Mouse (Mus musculus) olfactory bulb, adult 2 months (tissue): ENCODE results near the gene Tnfrsf23. TPM values are rescaled to one million over a fixed set of nuclear protein-coding genes. Genes with fewer than 3 reads are reported as not detected.
"Not testable (repeated sequence)": the region's sequence is repeated elsewhere in the genome, so short reads cannot be mapped to it uniquely, and the experiment has no call there.

Source experiments
- H3K27ac ChIP-seq: fragments of 200-500 bp; 2 replicates; pipeline ENCODE4 v1.5.1; 2012; ENCODE audit warnings: low read depth, low read length; ENCODE audit not compliant: insufficient read depth
- H3K4me1 ChIP-seq: fragments of 200-500 bp; 2 replicates; pipeline ENCODE4 v1.6.1; 2012; ENCODE audit warnings: low read length; ENCODE audit not compliant: control insufficient read depth, insufficient read depth
- H3K4me3 ChIP-seq: fragments of 200-500 bp; 2 replicates; pipeline ENCODE4 v1.5.1; 2012; ENCODE audit warnings: mild to moderate bottlenecking, low read depth, low read length, moderate library complexity; ENCODE audit not compliant: insufficient read depth
- CTCF ChIP-seq: fragments of 200-500 bp; IDR thresholded peaks from 2 replicates; pipeline ENCODE4 v1.5.1; 2012; ENCODE audit warnings: low read depth, mild to moderate bottlenecking, low read length, moderate library complexity; ENCODE audit not compliant: insufficient read depth
- POLR2A ChIP-seq: fragments of 200-500 bp; IDR thresholded peaks from 2 replicates; pipeline ENCODE4 v1.6.1; 2012; ENCODE audit warnings: mild to moderate bottlenecking, low read depth, low read length, moderate library complexity; ENCODE audit not compliant: insufficient read depth
- WGBS: fragments of 180-500 bp; shearing (Covaris S2); methylation state at CpG from one replicate; pipeline ENCODE4 v1.1.7; 2018; 5-methylcytosine and 5-hydroxymethylcytosine counted together
- polyA plus RNA-seq: library from polyadenylated mRNA; stranded (reverse); fragments of >200 nt; gene quantifications from 2 replicates; pipeline ENCODE4 v1.2.4, GENCODE M21; 2012; ENCODE audit warnings: low replicate concordance; ENCODE audit not compliant: missing spikeins, insufficient read depth, insufficient read length

Tnfrsf23 gene
- polyA plus RNA-seq, 1 experiment: not detected

DNA sequence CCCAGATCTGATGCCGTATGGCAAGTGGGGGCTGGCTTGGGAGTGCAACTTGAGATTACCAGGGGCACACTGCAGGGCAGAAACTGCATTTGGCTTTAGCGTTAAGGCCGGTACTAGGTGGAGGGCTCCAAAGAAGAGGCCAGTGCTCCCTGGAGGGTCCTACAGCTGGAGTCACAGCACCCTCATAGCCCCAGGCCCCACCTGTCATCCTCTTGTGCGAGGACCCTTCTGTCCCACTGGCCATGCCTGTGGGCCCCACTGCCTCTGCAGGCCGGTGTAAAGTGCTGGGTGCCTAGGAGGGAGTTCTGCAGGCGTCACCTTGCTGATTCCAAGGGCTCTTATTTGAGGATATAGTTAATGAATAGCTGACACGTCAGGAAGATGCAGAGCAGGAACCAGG is 3.8 kb upstream of the Tnfrsf23 start:
- Histone ChIP-seq H3K27ac (no peak overlapping the region), H3K4me1 (peaks cover 16% of the 10 kb centered on the region), H3K4me3 (no peak overlapping the region)
- TF ChIP-seq POLR2A: no peak
- no peak for TF ChIP-seq CTCF
- WGBS: 85% methylated on average over 7 of the region's 7 CpGs

DNA sequence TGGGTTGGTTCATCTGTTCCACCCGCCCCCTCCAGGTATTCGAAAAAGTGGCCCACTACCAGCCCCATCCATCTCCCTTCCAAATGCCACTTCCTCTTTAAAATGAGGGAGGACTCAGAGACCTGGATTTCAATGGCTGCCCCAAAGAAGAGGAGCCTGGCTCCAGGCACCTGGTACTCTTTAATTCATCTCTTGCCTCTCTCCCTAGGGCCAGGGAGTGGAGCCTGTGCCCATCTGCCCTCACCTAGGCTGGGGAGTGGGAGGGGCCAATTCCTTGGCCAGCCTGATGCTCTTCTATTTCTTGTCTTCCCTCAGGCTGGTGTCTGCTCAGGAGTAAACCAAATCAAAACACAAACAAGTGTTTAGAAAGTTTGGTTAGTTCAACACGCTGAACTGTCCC is 1.0 kb upstream of the Tnfrsf23 start:
- H3K27ac ChIP-seq, H3K4me3 ChIP-seq: not testable (repeated sequence)
- 86% methylated on average over 3 of the region's 3 CpGs for WGBS
- H3K4me1 ChIP-seq: peaks cover 15% of the 10 kb centered on the region

GRCm38 (mm10) chr7:143686191-143686590 is 519 bp upstream of the Tnfrsf23 start:
- 43% methylated on average over 4 of the region's 4 CpGs for WGBS

GRCm38 (mm10) chr7:143684569-143684968 is 1.1 kb downstream of the Tnfrsf23 start:
- WGBS: 85% methylated on average over 1 of the region's 2 CpGs
- H3K4me3 ChIP-seq, H3K4me1 ChIP-seq, H3K27ac ChIP-seq: not testable (repeated sequence)

More at GRCm38 (mm10) chr7:143686191-143686590, 519 bp upstream of the Tnfrsf23 start:
- H3K4me1 ChIP-seq, H3K4me3 ChIP-seq, H3K27ac ChIP-seq: not testable (repeated sequence)

DNA sequence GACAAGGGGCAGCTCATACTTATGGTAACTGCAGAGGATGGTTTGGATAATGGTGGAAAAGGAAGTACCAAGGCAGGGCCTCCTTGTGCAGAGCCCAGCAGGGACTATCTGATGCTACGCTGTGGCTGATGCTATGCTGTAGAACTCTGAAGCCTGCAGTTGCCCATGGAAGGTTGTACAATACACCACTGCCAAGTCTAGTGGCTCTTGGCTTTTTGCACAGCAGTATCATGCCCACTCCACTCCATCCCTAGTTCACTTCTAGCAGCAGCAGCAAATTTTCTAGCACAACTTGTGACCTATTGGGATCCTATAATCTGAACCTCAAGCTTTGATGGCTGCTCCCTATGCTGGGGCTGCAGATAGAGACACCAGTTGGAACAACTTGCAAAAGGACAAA is 4.1 kb downstream of the Tnfrsf23 start:
- Histone ChIP-seq H3K4me3 (no peak overlapping the region), H3K4me1 (peaks cover 7% of the 10 kb centered on the region), H3K27ac (no peak overlapping the region)
- TF ChIP-seq CTCF (no peak), POLR2A (no peak)
- WGBS: 93% methylated on average over 1 of the region's 1 CpGs

- not testable (repeated sequence) for H3K27ac ChIP-seq, H3K4me1 ChIP-seq, H3K4me3 ChIP-seq
- 66% methylated on average over 2 of the region's 2 CpGs for whole genome bisulfite sequencing
These were observed 4.8 kb downstream of the Tnfrsf23 start for GRCm38 (mm10) chr7:143680836-143681235.

GRCm38 (mm10) chr7:143679650-143680049 is 6.0 kb downstream of the Tnfrsf23 start:
- not testable (repeated sequence) for H3K4me3 ChIP-seq, H3K27ac ChIP-seq, H3K4me1 ChIP-seq
- WGBS: 85% methylated on average over 2 of the region's 2 CpGs

GRCm38 (mm10) chr7:143666427-143667311 is 19.0 kb downstream of the Tnfrsf23 start:
- Histone ChIP-seq H3K4me1 (no peaks in the 10 kb centered on the region), H3K27ac (no peak overlapping the region), H3K4me3 (no peak overlapping the region)
- no peak for TF ChIP-seq CTCF
- no peak for TF ChIP-seq POLR2A

DNA sequence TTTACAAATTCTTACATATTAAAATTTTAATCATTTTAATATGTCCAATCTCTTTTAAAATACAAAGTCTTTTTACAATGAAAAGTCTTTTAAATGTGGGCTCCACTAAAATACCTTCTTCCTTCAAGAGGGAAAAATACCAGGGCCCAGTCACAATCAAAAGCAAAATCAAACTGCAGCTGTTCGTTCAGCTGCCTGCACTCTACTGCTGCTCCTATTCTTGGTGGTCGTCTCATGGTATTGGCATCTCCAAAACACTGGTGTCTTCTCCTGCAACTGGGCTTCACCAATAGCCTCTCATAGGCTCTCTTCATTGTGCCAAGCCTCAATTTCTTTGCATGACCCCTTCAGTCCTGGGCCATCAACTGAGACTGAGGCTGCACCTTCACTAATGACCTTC is 22.2 kb downstream of the Tnfrsf23 start:
- Histone ChIP-seq H3K4me1 (no peaks in the 10 kb centered on the region), H3K4me3 (no peak overlapping the region), H3K27ac (no peak overlapping the region)
- 69% methylated on average over 2 of the region's 2 CpGs for WGBS
- no peak for TF ChIP-seq POLR2A
- TF ChIP-seq CTCF: no peak

GRCm38 (mm10) chr7:143660797-143661196 is 24.9 kb downstream of the Tnfrsf23 start:
- Histone ChIP-seq H3K4me1 (no peaks in the 10 kb centered on the region), H3K27ac (no peak overlapping the region), H3K4me3 (no peak overlapping the region)
- TF ChIP-seq POLR2A: no peak
- no peak for TF ChIP-seq CTCF

DNA sequence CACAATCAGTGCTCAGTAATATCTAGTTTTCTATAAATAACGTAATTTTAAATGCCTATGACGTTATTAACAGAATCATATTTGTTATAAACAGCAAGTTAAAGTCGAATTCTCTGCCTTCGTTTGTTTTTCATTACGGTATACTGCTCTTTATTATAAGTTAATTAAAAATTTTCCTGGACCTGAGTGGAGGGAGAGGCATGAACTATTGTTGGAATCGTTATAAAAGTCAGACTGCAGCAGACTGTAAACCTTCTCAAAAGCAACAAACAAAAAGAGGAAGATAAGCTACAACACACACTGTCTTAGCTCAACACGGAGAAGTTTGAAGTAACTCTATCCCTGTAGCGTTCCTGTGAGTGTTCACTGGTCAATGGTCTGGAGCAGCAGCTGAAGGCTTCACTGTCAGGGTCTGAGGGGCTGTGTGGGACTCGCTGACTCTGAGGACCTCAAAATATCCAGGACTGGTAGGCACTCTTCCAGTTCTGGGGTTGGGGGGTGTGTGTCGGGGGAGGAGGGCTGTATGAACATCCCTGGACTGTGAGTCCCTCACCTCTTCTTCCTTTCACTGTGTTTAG is 35.8 kb downstream of the Tnfrsf23 start:
- H3K4me3 ChIP-seq, H3K27ac ChIP-seq, H3K4me1 ChIP-seq: not testable (repeated sequence)
- WGBS: 39% methylated on average over 10 of the region's 10 CpGs
